Mouse (Mus musculus) spleen, embryonic (tissue): Measurements from ENCODE around the gene Clk2.

Experiments
- CTCF ChIA-PET: fragments of 350-600 bp; sonication (Branson Sonifier 250); formaldehyde crosslinking; loops from one replicate; lab custom pipeline; 2022; lab: Charles Lee

The Clk2 gene

GRCm38 (mm10) chr3:89216407-89216806, 51.8 kb downstream of the Clk2 start:
- CTCF ChIA-PET = interaction anchor here (0.7 to 1.0 kb wide), 2 partner anchors 19 to 36 kb away, joined by 3 to 4 read pairs; no protein-coding TSS in a partner anchor

GRCm38 (mm10) chr3:89218271-89218670, 53.7 kb downstream of the Clk2 start:
- CTCF ChIA-PET = no interaction called here

GRCm38 (mm10) chr3:89219546-89219945, 55.0 kb downstream of the Clk2 start:
- CTCF ChIA-PET = no interaction called here

- CTCF ChIA-PET = no interaction called here
Observed at GRCm38 (mm10) chr3:89221167-89221566, 56.6 kb downstream of the Clk2 start.

GRCm38 (mm10) chr3:89224796-89225195, 60.2 kb downstream of the Clk2 start:
- CTCF ChIA-PET = no interaction called here

GRCm38 (mm10) chr3:89225321-89225815, 60.8 kb downstream of the Clk2 start:
- CTCF ChIA-PET = no interaction called here

GRCm38 (mm10) chr3:89225918-89226317, 61.3 kb downstream of the Clk2 start:
- CTCF ChIA-PET = interaction anchor here (0.6 kb wide), 1 partner anchor 1122 kb away, joined by 7 read pairs; no protein-coding TSS in a partner anchor

- CTCF ChIA-PET = interaction anchor here (0.6 kb wide), 1 partner anchor 1121 kb away, joined by 7 read pairs; no protein-coding TSS in a partner anchor
Observed at GRCm38 (mm10) chr3:89226361-89226760, 61.8 kb downstream of the Clk2 start.
